Mouse (Mus musculus) kidney, postnatal 14 days (tissue): ENCODE data around the gene Gpr61.

Source experiments
- DNase-seq: peaks from one replicate; pipeline ENCODE4 v3.0.0; 2022; ENCODE audit warnings: mixed read lengths

Gene Gpr61

GRCm38 (mm10) chr3:108129804-108130203 lies 24.9 kb downstream of the Gpr61 start:
- no peak for DNase-seq

- no peak for DNase-seq
Measured at GRCm38 (mm10) chr3:108129367-108129766, 25.3 kb downstream of the Gpr61 start.

DNA sequence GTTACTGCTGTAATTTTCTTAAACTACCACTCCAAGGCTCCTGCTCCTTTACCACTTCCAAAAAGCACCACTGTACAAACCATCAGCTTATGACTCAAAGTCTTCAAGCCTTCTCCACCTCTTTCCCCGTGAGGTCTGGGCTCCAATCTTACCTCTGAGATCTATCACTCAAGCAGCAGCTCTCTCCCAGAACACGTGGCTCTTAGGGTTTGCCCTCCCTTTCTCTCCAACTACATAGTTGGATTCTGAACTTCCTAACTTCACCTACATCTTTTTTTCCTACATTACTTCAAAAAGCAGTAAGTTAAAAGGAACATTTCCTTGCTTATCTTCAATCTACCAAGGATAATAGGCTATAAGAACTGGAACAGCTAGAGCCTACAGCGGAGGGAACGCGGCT lies 26.2 kb downstream of the Gpr61 start:
- DNase-seq = no peak

DNA sequence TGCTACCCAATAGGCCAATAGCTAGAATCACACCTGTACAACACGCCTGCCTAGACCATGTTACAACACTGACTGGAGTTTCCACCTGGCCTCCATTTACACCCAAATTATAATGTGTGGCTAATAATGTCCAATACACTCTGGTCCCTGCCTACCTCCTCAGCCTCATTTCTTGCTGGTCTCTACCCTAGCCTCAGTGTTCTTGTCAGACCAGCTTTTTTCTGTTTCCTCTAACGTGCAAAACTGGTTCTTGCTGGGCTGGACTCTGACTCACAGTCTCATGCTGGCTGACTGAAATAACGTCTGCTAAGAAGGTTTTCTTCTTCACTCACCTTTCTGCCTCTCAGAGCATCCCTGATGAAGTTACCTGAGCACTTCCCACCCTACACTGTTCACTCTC lies 28.4 kb downstream of the Gpr61 start:
- DNase-seq = no peak

DNA sequence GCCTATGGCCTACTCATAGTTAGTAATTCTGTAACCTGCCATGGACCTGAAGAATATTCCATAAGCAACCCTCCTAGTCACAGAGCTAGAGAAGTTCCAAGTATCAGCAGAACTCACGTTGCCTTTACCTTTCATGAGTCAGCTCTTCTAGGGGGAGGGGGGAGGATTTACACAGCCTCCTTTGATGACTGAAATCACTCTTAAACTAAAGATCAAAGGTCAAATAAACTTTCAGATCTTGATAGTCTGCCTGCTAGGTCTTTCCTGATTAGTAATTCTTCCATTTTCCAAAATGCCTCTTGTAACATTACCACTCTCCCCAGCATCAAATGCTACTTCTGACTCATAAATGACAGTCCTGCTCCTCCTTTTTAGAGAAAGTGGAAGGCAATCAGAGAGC lies 30.6 kb downstream of the Gpr61 start:
- no peak for DNase-seq

GRCm38 (mm10) chr3:108123242-108123641 lies 31.4 kb downstream of the Gpr61 start:
- no peak for DNase-seq

- no peak for DNase-seq
Measured at GRCm38 (mm10) chr3:108121101-108121500, 33.6 kb downstream of the Gpr61 start.

GRCm38 (mm10) chr3:108117465-108117864 lies 37.2 kb downstream of the Gpr61 start:
- no peak for DNase-seq

DNA sequence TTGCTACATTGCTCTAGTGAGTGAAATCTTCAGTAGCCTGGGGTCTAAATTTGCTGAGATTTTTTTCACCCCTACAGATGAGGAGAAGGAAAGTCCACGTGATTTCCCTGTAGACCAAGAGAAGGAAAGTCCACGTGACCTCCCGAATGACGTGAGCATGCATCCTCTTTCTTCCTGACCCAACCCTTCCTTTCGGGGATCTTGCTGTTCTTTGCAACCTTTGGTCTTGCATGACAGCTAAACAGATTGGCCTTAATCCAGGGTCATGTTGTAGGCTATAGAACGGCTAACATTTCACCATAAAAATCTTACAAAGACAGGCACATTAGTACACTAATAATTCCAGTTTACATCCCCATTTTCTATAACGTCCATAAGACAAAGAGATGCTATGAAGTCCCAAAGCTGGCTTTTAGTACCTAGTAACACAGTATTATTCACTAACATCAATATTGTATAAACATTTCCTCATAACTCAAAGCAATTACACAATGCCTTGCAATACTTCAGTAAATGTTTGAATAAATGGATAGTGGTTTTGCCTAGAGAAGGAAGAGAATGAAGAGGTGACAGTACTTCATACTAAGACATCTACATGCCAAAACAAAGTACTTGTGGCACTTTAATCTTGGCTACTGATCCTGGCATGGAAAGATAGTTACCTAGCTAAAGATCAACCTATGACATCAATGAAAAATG lies 40.9 kb downstream of the Gpr61 start:
- DNase-seq = peak; percentile 29

DNA sequence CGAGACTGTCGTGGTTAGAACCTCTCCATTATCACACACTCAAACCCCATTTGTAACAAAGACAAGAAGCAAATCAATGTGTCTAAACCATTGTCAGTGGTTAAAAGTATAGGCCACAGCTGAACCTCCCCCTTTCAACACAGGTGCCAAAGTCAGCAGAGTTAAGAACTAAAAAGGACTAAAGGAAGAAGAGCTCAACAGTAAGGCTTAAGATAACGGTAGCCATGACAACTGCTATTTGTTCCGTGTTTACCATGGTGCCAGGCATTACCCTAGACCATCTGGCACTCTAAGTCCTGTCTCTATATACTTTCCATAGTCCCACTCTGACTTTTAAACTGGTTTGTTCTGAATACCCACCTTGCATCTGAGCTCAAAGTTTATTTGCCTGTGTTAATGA lies 42.0 kb downstream of the Gpr61 start:
- no peak for DNase-seq

GRCm38 (mm10) chr3:108112246-108112645 lies 42.4 kb downstream of the Gpr61 start:
- no peak for DNase-seq

DNA sequence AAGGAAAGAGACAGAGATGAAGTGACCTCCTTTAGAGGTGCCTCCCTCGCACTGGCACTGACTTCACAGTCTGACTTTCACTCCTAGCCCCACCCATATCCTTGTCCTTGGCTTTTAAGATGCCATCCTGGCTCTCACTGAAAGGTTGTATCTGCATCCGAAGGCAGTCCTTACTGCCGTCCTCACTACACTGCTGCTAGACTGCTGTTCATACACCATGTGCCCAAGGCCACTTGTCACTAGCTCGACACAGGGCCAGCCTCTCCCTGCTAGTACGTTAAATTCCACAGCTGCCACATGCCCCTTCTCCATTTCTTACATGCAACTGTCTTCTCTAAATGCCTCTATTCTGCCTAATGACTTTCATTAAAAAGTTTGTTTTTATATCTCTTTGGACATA lies 43.4 kb downstream of the Gpr61 start:
- no peak for DNase-seq

DNA sequence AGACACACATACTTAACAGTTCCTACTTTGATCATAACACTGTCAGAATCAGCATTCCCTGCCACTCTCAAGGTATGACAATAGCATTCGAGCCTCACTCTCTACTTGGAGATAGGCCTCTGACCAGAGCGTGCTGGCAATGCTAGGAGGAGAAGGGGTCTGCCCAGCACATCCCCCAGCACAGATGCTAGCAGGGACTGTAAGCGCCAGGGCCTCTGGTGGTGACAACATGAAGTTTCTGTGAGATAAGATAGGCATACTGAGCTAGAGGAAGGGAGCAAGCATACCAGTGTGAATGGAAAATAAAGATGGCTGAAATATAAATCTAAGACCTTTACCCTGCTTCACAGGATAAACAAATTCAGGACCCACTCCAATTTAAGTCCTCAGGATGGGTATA lies 49.4 kb downstream of the Gpr61 start:
- DNase-seq = no peak

DNA sequence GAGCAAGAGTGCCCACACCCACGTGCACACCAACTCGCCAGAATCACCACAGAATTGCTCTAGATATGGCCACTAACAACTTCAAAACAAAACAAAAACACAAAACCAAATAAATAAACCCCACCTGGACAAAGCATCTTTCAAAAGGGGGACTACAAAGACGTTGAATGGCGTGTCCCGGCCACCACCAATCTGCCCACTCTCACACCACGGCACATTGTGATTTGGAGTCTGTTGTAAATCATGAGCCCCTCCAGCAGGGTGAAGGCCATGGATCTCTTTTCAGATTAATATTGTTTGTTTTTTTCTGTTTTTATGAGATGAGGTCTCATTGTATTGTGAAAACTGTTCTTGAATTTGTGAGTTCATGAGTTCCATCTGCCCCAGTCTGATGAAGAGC lies 52.6 kb downstream of the Gpr61 start:
- DNase-seq = no peak

GRCm38 (mm10) chr3:108101594-108101993 lies 53.1 kb downstream of the Gpr61 start:
- DNase-seq = no peak
